Mouse (Mus musculus) brain, embryonic 14.5 days (tissue): ENCODE results near the gene Trarg1.

ENCODE experiments used
- CTCF ChIP-seq: fragments of 200-500 bp; IDR thresholded peaks from 2 replicates; pipeline ENCODE4 v1.5.1; 2012; ENCODE audit warnings: inconsistent platforms, mild to moderate bottlenecking, moderate library complexity, borderline replicate concordance; ENCODE audit not compliant: insufficient read depth, insufficient read length; ENCODE audit errors: extremely low read depth
- POLR2A ChIP-seq: fragments of 200-500 bp; IDR thresholded peaks from 2 replicates; pipeline ENCODE4 v1.6.1; 2012; ENCODE audit warnings: mild to moderate bottlenecking, inconsistent platforms, borderline replicate concordance; ENCODE audit not compliant: poor library complexity, insufficient read depth, insufficient read length, severe bottlenecking; ENCODE audit errors: extremely low read depth

GRCm38 (mm10) chr11:76730650-76731049 is 51.0 kb downstream of the Trarg1 start:
- TF ChIP-seq CTCF (no peak), POLR2A (no peak)
